Mouse (Mus musculus) lung, adult 2 months (tissue): ENCODE results near the gene Hmgxb4. TPM values are rescaled to one million over a fixed set of nuclear protein-coding genes. Genes with fewer than 3 reads are reported as not detected.
A peak's percentile ranks its signal among the peaks of the same experiment; 100 is the strongest.

ENCODE experiments used
- DNase-seq: peaks from one replicate; pipeline ENCODE4 v3.0.0; 2022
- H3K4me1 ChIP-seq: fragments of 200-500 bp; 2 replicates; pipeline ENCODE4 v1.6.1; 2011; ENCODE audit warnings: low read length; ENCODE audit not compliant: control insufficient read depth, insufficient read depth
- H3K4me3 ChIP-seq: fragments of 200-500 bp; replicated peaks from 2 replicates; pipeline ENCODE3; 2011; ENCODE audit warnings: low read depth, mild to moderate bottlenecking, control low read depth, low read length; ENCODE audit errors: extremely low read depth
- CTCF ChIP-seq: fragments of 200-500 bp; IDR thresholded peaks from 2 replicates; pipeline ENCODE4 v1.5.1; 2011; ENCODE audit warnings: mild to moderate bottlenecking, low read length, control low read depth; ENCODE audit not compliant: insufficient read depth
- POLR2A ChIP-seq: fragments of 200-500 bp; IDR thresholded peaks from 2 replicates; pipeline ENCODE4 v1.6.1; 2011; ENCODE audit warnings: low read depth, mild to moderate bottlenecking, control low read depth, low read length, borderline replicate concordance; ENCODE audit errors: extremely low read depth
- WGBS: fragments of 180-500 bp; shearing (Covaris S2); methylation state at CpG from one replicate; pipeline ENCODE4 v1.1.7; 2018; 5-methylcytosine and 5-hydroxymethylcytosine counted together
- polyA plus RNA-seq: library from polyadenylated mRNA; depleted of rRNA; stranded (reverse); fragments of >200 nt; gene quantifications from 2 replicates; pipeline ENCODE4 v1.2.3, GENCODE M21; 2012

Gene Hmgxb4
- polyA plus RNA-seq, 1 experiment = 23.0 TPM

GRCm38 (mm10) chr8:75038497-75038896 lies 45.3 kb downstream of the Hmgxb4 start:
- H3K4me3 ChIP-seq = no peak overlapping the region
- TF ChIP-seq POLR2A (no peak), CTCF (no peak)
- H3K4me1 ChIP-seq = peaks cover 7% of the 10 kb centered on the region
- peak; percentile 22 for DNase-seq

GRCm38 (mm10) chr8:75039754-75040153 lies 46.6 kb downstream of the Hmgxb4 start:
- Histone ChIP-seq H3K4me3 (no peak overlapping the region), H3K4me1 (peaks cover 4% of the 10 kb centered on the region; the same call in 1 of the 2 replicates)
- WGBS = 48% methylated on average over 1 of the region's 1 CpGs
- TF ChIP-seq CTCF (no peak), POLR2A (no peak)
- DNase-seq = no peak

- 23% methylated on average over 2 of the region's 2 CpGs for WGBS
- no peak for DNase-seq
- Histone ChIP-seq H3K4me3 (no peak overlapping the region), H3K4me1 (peaks cover 4% of the 10 kb centered on the region; the same call in 1 of the 2 replicates)
- TF ChIP-seq POLR2A = no peak
- no peak for TF ChIP-seq CTCF
Observed at GRCm38 (mm10) chr8:75042171-75042570, 49.0 kb downstream of the Hmgxb4 start.

- Histone ChIP-seq H3K4me3 (no peak overlapping the region), H3K4me1 (peaks cover 4% of the 10 kb centered on the region; the same call in 1 of the 2 replicates)
- TF ChIP-seq CTCF (no peak), POLR2A (no peak)
- WGBS = 83% methylated on average over 1 of the region's 1 CpGs
- no peak for DNase-seq
Observed at GRCm38 (mm10) chr8:75042974-75043373, 49.8 kb downstream of the Hmgxb4 start.

GRCm38 (mm10) chr8:75046303-75046702 lies 53.1 kb downstream of the Hmgxb4 start:
- 83% methylated on average over 1 of the region's 1 CpGs for WGBS
- TF ChIP-seq POLR2A (no peak), CTCF (no peak)
- no peak overlapping the region for H3K4me3 ChIP-seq
- no peaks in the 10 kb centered on the region for H3K4me1 ChIP-seq
- no peak for DNase-seq

- Histone ChIP-seq H3K4me1 (no peaks in the 10 kb centered on the region), H3K4me3 (no peak overlapping the region)
- TF ChIP-seq CTCF (no peak), POLR2A (no peak)
- 93% methylated on average over 3 of the region's 3 CpGs for WGBS
- no peak for DNase-seq
Observed at GRCm38 (mm10) chr8:75047784-75048183, 54.6 kb downstream of the Hmgxb4 start.

GRCm38 (mm10) chr8:75053342-75053741 lies 60.2 kb downstream of the Hmgxb4 start:
- Histone ChIP-seq H3K4me3 (no peak overlapping the region), H3K4me1 (no peaks in the 10 kb centered on the region)
- WGBS = 89% methylated on average over 4 of the region's 4 CpGs
- TF ChIP-seq CTCF (no peak), POLR2A (no peak)
- DNase-seq = no peak

- no peak for DNase-seq
- 78% methylated on average over 2 of the region's 2 CpGs for WGBS
- Histone ChIP-seq H3K4me1 (no peaks in the 10 kb centered on the region), H3K4me3 (no peak overlapping the region)
- TF ChIP-seq POLR2A = no peak
- TF ChIP-seq CTCF = no peak
Observed at GRCm38 (mm10) chr8:75055673-75056072, 62.5 kb downstream of the Hmgxb4 start.

- TF ChIP-seq CTCF (no peak), POLR2A (no peak)
- no peak for DNase-seq
- WGBS = 73% methylated on average over 6 of the region's 6 CpGs
- Histone ChIP-seq H3K4me3 (no peak overlapping the region), H3K4me1 (no peaks in the 10 kb centered on the region)
Observed at GRCm38 (mm10) chr8:75060022-75060421, 66.9 kb downstream of the Hmgxb4 start.

- no peak for TF ChIP-seq CTCF
- TF ChIP-seq POLR2A = no peak
- WGBS = 82% methylated on average over 2 of the region's 2 CpGs
- DNase-seq = no peak
- Histone ChIP-seq H3K4me1 (no peaks in the 10 kb centered on the region), H3K4me3 (no peak overlapping the region)
Observed at GRCm38 (mm10) chr8:75060815-75061214, 67.7 kb downstream of the Hmgxb4 start.

- TF ChIP-seq POLR2A (no peak), CTCF (no peak)
- Histone ChIP-seq H3K4me1 (no peaks in the 10 kb centered on the region), H3K4me3 (no peak overlapping the region)
- WGBS = 71% methylated on average over 3 of the region's 3 CpGs
- no peak for DNase-seq
Observed at GRCm38 (mm10) chr8:75063290-75063689, 70.1 kb downstream of the Hmgxb4 start.

GRCm38 (mm10) chr8:75064790-75065189 lies 71.6 kb downstream of the Hmgxb4 start:
- DNase-seq = no peak
- TF ChIP-seq CTCF (no peak), POLR2A (no peak)
- no peaks in the 10 kb centered on the region for H3K4me1 ChIP-seq
- H3K4me3 ChIP-seq = no peak overlapping the region
- 74% methylated on average over 3 of the region's 3 CpGs for WGBS
